Mouse (Mus musculus) heart, embryonic 15.5 days (tissue): ENCODE measurements around the gene Ift43. TPM values are rescaled to one million over a fixed set of nuclear protein-coding genes. Genes with fewer than 3 reads are reported as not detected.

Source experiments
- ATAC-seq: fragments of 200-750 bp; cut with Nextera tagmentation; replicated peaks from 2 replicates; pipeline ENCODE4 v1.8.0; 2017; ENCODE audit warnings: low read depth, moderate TSS enrichment; ENCODE audit not compliant: insufficient number of reproducible peaks, insufficient read depth, low FRiP score
- H3K27ac ChIP-seq: fragments of 300-500 bp; sonication (generic); 2 replicates; pipeline ENCODE4 v1.5.1; 2015; ENCODE audit warnings: mild to moderate bottlenecking, inconsistent platforms
- H3K27me3 ChIP-seq: fragments of 300-500 bp; sonication (generic); 2 replicates; pipeline ENCODE4 v1.6.1; 2015; ENCODE audit warnings: inconsistent platforms
- H3K36me3 ChIP-seq: fragments of 300-500 bp; sonication (generic); 2 replicates; pipeline ENCODE4 v1.6.1; 2015; ENCODE audit warnings: mild to moderate bottlenecking, inconsistent platforms
- H3K4me1 ChIP-seq: fragments of 300-500 bp; sonication (generic); replicated peaks from 2 replicates; pipeline ENCODE4 v1.6.1; 2015; ENCODE audit warnings: inconsistent platforms
- H3K4me2 ChIP-seq: fragments of 300-500 bp; sonication (generic); 2 replicates; pipeline ENCODE4 v1.6.1; 2015; ENCODE audit warnings: inconsistent platforms, mild to moderate bottlenecking, moderate library complexity
- H3K4me3 ChIP-seq: fragments of 300-500 bp; sonication (generic); 2 replicates; pipeline ENCODE4 v1.5.1; 2015; ENCODE audit warnings: mild to moderate bottlenecking, inconsistent platforms
- H3K9ac ChIP-seq: fragments of 300-500 bp; sonication (generic); 2 replicates; pipeline ENCODE4 v1.6.1; 2015; ENCODE audit warnings: mild to moderate bottlenecking, inconsistent platforms
- H3K9me3 ChIP-seq: fragments of 300-500 bp; sonication (generic); replicated peaks from 2 replicates; pipeline ENCODE4 v1.6.1; 2016; ENCODE audit warnings: inconsistent platforms
- WGBS: fragments of 180-500 bp; shearing (Covaris S2); methylation state at CpG from one replicate; pipeline ENCODE4 v1.1.7; 2015; ENCODE audit warnings: mixed read lengths; 5-methylcytosine and 5-hydroxymethylcytosine counted together
- polyA plus RNA-seq: library from polyadenylated mRNA; unstranded; fragments of >200 nt; fragmentation: Nextera tagmentation; extraction: Ambion mirVana; gene quantifications from 2 replicates; pipeline ENCODE4 v1.2.1, GENCODE M21; 2015

The Ift43 gene
- polyA plus RNA-seq, 1 experiment from 2014 or later: 130 TPM

DNA sequence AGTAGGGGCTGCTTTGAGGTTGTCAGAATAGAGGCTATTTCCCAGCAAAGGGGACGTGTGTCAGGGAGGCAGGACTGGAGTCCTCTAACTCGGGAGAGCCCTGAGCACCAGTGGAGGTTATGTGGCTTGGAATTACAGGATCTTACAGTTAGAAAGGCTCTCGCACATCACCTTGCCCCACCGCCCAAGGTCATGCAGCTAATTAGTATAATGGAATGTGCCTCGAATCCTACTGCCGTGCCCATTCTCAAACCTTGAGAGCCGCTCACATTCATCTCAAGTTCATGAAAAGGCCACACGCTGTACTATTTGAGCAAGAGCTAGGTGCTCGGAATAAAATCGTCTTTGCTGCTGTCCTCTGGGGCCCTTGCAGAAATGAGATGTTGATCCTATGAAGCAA lies 47.4 kb downstream of the Ift43 start:
- H3K36me3 ChIP-seq: no peaks in the 10 kb centered on the region
- ATAC-seq: no peak
- H3K9ac ChIP-seq: no peak overlapping the region
- H3K4me1 ChIP-seq: peaks cover 8% of the 10 kb centered on the region; the same call in 1 of the 2 replicates
- H3K27ac ChIP-seq: no peak overlapping the region
- no peaks in the 10 kb centered on the region for H3K27me3 ChIP-seq
- H3K9me3 ChIP-seq: no peaks in the 10 kb centered on the region
- 44% methylated on average over 10 of the region's 10 CpGs for WGBS
- H3K4me2 ChIP-seq: no peak overlapping the region
- no peak overlapping the region for H3K4me3 ChIP-seq

DNA sequence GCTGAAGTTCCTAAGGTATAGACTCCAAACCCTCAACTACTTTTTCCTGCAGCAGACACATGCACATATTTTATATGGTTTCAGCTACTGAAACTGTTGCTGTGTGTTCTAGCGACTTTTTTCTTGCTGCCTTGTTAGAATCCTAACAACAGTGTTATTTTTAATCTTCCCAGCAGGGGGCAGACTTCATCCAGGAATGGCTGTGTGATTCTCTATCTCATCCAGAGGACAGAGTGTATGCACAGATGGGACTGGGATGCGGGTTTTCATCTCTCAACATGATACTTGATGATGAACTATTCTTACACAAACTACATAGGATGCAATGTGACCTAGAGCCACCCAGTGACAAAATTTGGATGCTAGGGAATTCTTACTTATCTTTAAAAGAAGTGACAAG lies 50.5 kb downstream of the Ift43 start:
- 17% methylated on average over 2 of the region's 2 CpGs for WGBS

DNA sequence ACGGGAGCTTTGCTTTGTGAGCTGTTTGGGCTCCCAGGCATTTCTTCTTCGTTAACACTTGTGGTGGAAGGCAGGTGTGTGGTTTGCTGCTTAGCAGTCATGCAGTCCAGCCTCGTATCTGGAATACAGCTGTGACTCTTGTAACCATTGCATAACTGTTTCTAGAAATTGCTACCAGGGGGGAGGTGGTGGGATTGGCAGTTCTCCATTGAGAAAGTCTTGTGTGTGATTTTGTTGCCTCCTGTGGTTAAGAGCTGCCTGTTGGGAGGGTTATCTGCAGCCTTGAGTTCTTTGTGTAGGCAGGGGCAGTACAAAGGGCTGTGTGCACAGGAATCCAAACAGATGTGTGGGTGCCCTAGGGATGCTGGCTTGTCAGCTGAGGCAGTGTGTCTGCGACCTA lies 53.4 kb downstream of the Ift43 start:
- peaks cover 14% of the 10 kb centered on the region for H3K4me1 ChIP-seq
- no peak overlapping the region for H3K27ac ChIP-seq
- no peaks in the 10 kb centered on the region for H3K9me3 ChIP-seq
- no peaks in the 10 kb centered on the region for H3K27me3 ChIP-seq
- H3K4me3 ChIP-seq: no peak overlapping the region
- H3K9ac ChIP-seq: no peak overlapping the region
- ATAC-seq: no peak
- no peak overlapping the region for H3K4me2 ChIP-seq
- 60% methylated on average over 4 of the region's 4 CpGs for WGBS
- peaks cover 13% of the 10 kb centered on the region for H3K36me3 ChIP-seq

More for the DNA sequence above, 50.5 kb downstream of the Ift43 start:
- Histone ChIP-seq H3K27ac (no peak overlapping the region), H3K36me3 (no peaks in the 10 kb centered on the region), H3K4me3 (no peak overlapping the region), H3K9ac (no peak overlapping the region), H3K27me3 (no peaks in the 10 kb centered on the region), H3K4me2 (no peak overlapping the region), H3K4me1 (peaks cover 21% of the 10 kb centered on the region), H3K9me3 (no peaks in the 10 kb centered on the region)
- no peak for ATAC-seq

DNA sequence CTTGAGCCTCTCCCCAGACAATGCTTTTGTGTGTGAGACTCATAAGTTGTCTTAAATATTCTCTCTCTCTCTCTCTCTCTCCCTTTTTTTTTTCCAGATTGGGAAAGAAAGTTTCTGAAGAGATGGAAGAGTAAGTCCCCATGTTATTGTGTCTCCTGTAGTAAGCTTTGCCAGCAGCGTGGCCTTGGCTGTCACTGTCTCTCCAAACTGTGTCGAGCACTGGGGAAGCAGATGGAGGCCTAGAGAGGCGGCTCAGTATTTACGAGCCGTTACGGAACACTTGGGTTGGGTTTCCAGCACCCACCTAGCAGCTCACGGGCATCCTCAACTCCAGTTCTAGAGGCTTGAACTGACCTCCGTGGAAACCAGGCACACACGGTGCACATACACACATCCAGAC lies 56.4 kb downstream of the Ift43 start:
- Histone ChIP-seq H3K27ac (no peak overlapping the region), H3K36me3 (peaks cover 13% of the 10 kb centered on the region), H3K4me2 (no peak overlapping the region), H3K4me1 (peaks cover 14% of the 10 kb centered on the region), H3K27me3 (no peaks in the 10 kb centered on the region), H3K4me3 (no peak overlapping the region), H3K9me3 (no peaks in the 10 kb centered on the region), H3K9ac (no peak overlapping the region)
- ATAC-seq: no peak
- 88% methylated on average over 9 of the region's 9 CpGs for WGBS

DNA sequence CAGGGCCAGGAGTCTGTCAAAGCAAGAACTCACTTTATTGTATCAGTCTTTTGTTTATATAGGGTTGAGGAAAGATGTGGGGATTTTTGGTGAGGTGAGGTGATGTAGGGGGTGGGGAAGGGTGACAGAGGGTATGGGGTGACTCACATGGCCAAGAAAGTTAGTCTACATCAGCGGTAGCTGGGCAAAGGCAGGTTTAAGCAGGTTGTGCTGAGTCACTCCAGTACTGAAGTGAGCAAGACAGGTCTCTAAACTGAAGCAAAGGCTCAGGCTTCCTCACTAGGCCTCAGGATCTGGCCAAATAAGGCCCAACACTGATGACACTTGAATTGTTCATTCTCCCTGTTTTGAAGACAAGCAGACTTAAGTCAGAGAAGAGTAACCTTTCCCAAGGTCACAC lies 60.0 kb downstream of the Ift43 start:
- no peak overlapping the region for H3K4me3 ChIP-seq
- peaks cover 13% of the 10 kb centered on the region for H3K36me3 ChIP-seq
- H3K27me3 ChIP-seq: no peaks in the 10 kb centered on the region
- no peak overlapping the region for H3K27ac ChIP-seq
- no peak for ATAC-seq
- no peak overlapping the region for H3K4me2 ChIP-seq
- no peaks in the 10 kb centered on the region for H3K9me3 ChIP-seq
- H3K9ac ChIP-seq: no peak overlapping the region
- WGBS: 65% methylated on average over 1 of the region's 1 CpGs
- no peaks in the 10 kb centered on the region for H3K4me1 ChIP-seq

DNA sequence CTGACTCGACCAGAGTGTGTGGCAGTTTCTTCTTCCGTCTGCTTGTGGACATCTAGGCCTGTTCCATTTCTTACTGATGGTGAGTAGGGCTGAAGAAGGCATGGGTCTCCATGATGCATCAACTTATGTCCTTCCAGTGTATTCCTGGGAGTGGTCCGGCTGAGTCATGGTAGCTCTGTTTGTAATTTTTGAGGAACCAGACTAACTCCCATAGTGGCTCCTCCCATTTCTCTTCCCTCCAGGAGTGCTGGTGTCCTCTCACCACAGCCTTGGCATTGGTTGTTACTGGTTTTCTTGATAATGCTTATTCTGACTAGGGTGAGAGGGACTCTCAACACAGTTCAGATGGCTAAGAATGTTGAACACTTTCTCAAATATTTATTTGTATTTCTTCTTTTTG lies 63.9 kb downstream of the Ift43 start:
- Histone ChIP-seq H3K36me3 (peaks cover 8% of the 10 kb centered on the region; the same call in 1 of the 2 replicates), H3K27me3 (no peaks in the 10 kb centered on the region), H3K9me3 (no peaks in the 10 kb centered on the region; the same call in 1 of the 2 replicates), H3K27ac (no peak overlapping the region), H3K4me2 (no peak overlapping the region), H3K9ac (no peak overlapping the region), H3K4me1 (no peaks in the 10 kb centered on the region), H3K4me3 (no peak overlapping the region)
- WGBS: 95% methylated on average over 3 of the region's 3 CpGs
- ATAC-seq: no peak

DNA sequence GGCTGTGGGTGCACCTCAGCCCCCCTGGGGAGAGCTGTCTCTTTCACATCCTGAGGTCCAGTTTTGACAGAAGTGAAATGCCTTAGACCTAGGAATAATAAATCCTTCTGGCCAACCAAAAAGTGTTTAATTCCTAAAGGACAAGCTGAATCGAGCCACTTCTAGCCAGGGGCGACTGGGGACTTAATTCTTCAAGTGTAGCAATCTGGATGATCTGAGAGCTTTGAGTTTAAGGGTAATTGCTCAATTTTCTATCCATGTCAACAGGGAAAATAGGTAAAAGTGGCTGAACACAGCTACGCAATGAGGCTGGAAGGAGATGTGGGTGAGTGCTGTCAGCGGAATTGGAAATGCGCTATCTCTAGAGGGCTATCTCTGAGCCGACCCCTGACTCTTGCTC lies 65.9 kb downstream of the Ift43 start:
- Histone ChIP-seq H3K36me3 (peaks cover 8% of the 10 kb centered on the region; the same call in 1 of the 2 replicates), H3K9me3 (no peaks in the 10 kb centered on the region; the same call in 1 of the 2 replicates), H3K9ac (no peak overlapping the region), H3K4me2 (no peak overlapping the region), H3K4me1 (peaks cover 16% of the 10 kb centered on the region), H3K27me3 (no peaks in the 10 kb centered on the region), H3K27ac (no peak overlapping the region), H3K4me3 (no peak overlapping the region)
- 65% methylated on average over 6 of the region's 6 CpGs for WGBS
- ATAC-seq: no peak

DNA sequence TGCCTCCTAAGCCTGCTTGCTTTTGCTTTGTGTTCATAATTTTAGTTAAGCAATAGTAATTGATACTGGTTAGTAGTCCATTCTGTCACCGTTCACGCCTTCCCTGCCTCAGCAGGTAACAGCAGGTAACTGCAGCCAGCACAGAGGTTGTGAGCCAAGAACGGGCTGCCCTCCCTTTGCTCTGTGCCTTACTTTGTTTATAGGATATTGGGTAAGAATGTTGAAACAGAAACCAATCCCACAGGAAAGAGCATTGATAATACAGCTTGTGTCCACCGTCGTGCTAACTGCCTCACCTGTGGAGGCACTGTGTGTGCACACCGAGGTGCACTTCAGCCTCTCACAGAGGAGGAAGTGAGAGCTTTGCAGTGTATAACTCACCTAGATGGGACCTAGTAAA lies 66.7 kb downstream of the Ift43 start:
- H3K36me3 ChIP-seq: peaks cover 8% of the 10 kb centered on the region; the same call in 1 of the 2 replicates
- 85% methylated on average over 6 of the region's 6 CpGs for WGBS
- H3K9ac ChIP-seq: no peak overlapping the region
- peaks cover 17% of the 10 kb centered on the region for H3K4me1 ChIP-seq
- no peak overlapping the region for H3K4me3 ChIP-seq
- H3K27ac ChIP-seq: no peak overlapping the region
- no peak overlapping the region for H3K4me2 ChIP-seq
- no peaks in the 10 kb centered on the region; the same call in 1 of the 2 replicates for H3K9me3 ChIP-seq
- H3K27me3 ChIP-seq: no peaks in the 10 kb centered on the region
- ATAC-seq: no peak

DNA sequence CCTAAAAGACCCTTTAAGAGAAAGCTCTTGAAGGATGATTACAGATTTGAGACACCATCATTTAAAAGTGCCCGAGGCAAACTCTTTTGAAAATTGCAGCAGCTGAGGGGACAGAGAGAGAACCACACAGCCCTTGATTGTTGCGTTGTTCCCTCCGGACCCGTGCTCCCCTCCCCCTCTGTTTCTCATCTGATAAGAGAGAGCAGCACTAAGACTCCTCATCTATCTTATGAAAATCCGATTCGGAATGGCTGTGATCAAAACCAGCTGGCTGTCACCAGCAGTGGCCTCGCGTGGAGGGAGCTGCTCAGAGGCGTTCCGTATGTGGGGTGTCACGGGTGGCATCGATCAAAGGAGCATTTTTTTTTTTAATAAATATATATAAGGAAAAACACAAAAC lies 69.6 kb downstream of the Ift43 start:
- Histone ChIP-seq H3K4me1 (peaks cover 17% of the 10 kb centered on the region), H3K4me2 (no peak overlapping the region), H3K4me3 (no peak overlapping the region), H3K27ac (no peak overlapping the region), H3K9ac (no peak overlapping the region), H3K27me3 (no peaks in the 10 kb centered on the region), H3K9me3 (no peaks in the 10 kb centered on the region; the same call in 1 of the 2 replicates), H3K36me3 (peaks cover 8% of the 10 kb centered on the region; the same call in 1 of the 2 replicates)
- WGBS: 34% methylated on average over 12 of the region's 12 CpGs
- no peak for ATAC-seq

DNA sequence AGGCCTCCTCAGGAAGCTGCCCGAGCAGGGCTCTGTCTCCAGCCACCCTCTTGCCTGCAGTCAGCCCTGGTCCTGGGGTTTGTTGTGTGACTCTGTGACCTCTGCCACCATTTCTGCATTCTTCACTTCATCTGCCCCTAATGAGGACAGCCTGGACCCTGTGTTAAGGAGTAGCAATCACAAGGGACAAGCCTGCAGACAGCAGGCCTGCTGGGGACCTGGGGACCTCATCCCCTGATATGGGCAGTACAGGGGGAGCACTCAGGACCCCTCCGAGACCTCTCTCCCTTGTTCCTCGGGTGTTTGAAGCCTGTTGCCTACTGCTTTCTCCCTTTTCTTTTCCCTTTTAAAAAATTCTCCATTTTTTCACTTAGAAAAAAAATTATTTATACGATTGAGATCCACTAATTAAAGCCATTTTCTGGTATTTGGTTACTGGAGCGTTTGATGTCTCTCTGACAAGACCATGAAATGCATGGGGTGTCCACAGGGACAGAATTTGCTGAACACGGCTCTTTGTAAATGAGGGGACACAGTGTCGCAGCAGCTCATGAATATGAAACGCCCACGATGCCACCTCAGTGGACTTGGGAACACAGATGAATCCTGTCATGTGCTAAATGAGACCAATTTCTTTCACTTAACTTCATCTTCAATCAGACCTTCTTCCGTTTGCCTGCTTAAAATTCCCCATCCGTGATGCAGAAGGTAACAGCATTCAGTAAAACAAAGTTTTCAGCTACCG lies 71.0 kb downstream of the Ift43 start:
- Histone ChIP-seq H3K36me3 (peaks cover 8% of the 10 kb centered on the region; the same call in 1 of the 2 replicates), H3K27me3 (no peaks in the 10 kb centered on the region), H3K4me1 (peaks cover 30% of the 10 kb centered on the region), H3K9ac (no peak overlapping the region), H3K27ac (peak overlapping the region; percentile 28; the same call in 1 of the 2 replicates), H3K4me2 (no peak overlapping the region), H3K9me3 (no peaks in the 10 kb centered on the region; the same call in 1 of the 2 replicates), H3K4me3 (no peak overlapping the region)
- WGBS: 80% methylated on average over 12 of the region's 12 CpGs
- no peak for ATAC-seq

DNA sequence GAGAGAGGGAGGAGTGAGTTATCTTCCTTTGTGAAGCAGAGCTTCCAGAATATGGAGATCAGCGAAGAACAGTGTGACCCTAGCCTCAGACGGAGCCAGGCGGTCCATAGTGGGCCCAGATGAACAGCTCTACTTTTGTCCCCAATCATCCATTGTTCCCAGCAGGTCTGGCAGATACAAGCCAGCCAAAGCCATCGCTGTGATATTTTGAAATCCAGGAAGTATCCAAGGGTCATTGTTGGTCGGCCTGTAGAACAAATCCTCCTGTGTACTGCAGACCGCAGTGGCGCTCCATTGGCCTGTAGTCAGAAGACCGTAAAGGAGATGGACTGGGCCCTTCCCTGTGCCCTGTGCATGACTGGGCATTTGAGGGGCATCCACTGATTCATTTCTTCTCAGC lies 72.8 kb downstream of the Ift43 start:
- no peak overlapping the region for H3K4me2 ChIP-seq
- no peaks in the 10 kb centered on the region for H3K27me3 ChIP-seq
- H3K9me3 ChIP-seq: no peaks in the 10 kb centered on the region; the same call in 1 of the 2 replicates
- no peak for ATAC-seq
- peaks cover 6% of the 10 kb centered on the region; the same call in 1 of the 2 replicates for H3K36me3 ChIP-seq
- H3K4me1 ChIP-seq: peaks cover 39% of the 10 kb centered on the region
- WGBS: 80% methylated on average over 8 of the region's 8 CpGs
- no peak overlapping the region for H3K4me3 ChIP-seq
- no peak overlapping the region for H3K9ac ChIP-seq
- no peak overlapping the region for H3K27ac ChIP-seq

DNA sequence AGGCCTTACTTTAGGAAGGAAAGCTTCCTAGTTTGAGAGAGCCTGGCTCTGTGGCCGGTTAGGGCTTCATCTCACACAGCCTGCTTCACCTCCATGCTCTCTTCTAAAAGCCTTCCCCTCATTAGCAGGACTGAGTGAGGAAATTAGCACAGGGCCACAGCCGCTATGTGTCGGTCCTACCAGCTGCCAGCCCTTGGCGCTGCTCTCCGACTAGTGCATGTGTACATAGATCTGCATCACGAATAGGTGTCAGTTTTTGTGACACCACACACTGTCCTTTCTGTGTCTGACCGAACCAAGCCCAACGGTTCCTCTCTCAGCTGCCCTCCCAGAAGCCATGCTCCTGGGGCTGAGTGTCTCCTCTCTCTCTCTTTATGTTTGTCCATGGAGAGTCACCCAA lies 74.8 kb downstream of the Ift43 start:
- no peak overlapping the region for H3K4me2 ChIP-seq
- WGBS: 82% methylated on average over 8 of the region's 8 CpGs
- no peak overlapping the region for H3K9ac ChIP-seq
- H3K36me3 ChIP-seq: peaks cover 7% of the 10 kb centered on the region; the same call in 1 of the 2 replicates
- H3K4me1 ChIP-seq: peaks cover 35% of the 10 kb centered on the region
- no peak overlapping the region for H3K4me3 ChIP-seq
- ATAC-seq: no peak
- no peaks in the 10 kb centered on the region for H3K27me3 ChIP-seq
- H3K27ac ChIP-seq: no peak overlapping the region
- H3K9me3 ChIP-seq: no peaks in the 10 kb centered on the region
